13 mouse cellular contexts compared by ENCODE assay signal in the genomic region with DNA sequence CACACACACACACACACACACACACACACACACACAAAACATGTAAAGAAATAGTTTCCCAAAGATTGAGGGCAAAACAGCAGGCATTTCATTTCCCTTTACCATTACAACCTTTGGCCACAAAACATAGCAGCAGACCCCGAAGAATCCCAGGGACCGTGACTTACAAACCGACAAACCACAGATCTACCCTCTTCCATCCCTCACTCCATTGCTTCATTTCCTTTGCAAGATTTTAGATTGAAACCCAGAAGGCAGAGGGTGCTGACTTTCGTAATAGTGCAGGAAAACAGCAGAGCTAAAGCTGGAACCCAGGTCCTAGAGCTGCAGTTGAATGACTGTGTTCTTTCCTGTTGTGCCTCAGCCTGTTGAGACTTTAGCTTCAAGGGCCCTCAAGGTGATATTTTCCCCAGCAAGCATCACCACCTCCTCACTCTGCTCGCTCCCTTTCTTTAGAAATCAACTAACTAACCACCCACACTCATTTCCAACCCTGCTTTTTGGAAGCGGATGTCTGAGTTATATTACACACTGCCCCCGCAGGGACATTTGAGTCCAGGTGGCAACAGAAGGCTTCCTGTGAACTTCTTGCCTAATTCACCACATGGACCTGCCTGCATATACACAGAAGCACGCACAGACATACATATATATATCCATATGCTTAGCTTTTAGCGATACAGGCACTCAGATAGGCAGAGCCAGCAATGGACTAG.
A peak's percentile ranks its signal among the peaks of the same experiment; 100 is the strongest.
DNase-seq lines count a peak whose midpoint lies in the region; ATAC-seq lines count a peak whose summit lies in the region.
"Had no signal": no experiment of that assay in that cellular context is flagged by ENCODE, and none has a peak within 500 bp of the region (broad histone marks: within the 10 kb centered on the region; RNA-seq: fewer than 3 reads in every experiment).

No protein-coding gene starts in this region.

- peak; percentile 42 to 71 for DNase-seq in layer of hippocampus, adult 18-20 months (ENCODE audit: low spot score in 2 of 2)
- DNase-seq in layer of hippocampus, postnatal 10 days (ENCODE audit: low spot score in 2 of 2): no peak
- DNase-seq in frontal cortex, postnatal 14 days (ENCODE audit: low spot score in 2 of 2): peak; percentile 32 to 43
- peak; percentile 9 to 88 for DNase-seq in left cerebral cortex, adult 8-10 months (ENCODE audit: low spot score in 2 of 2)
- peak; percentile 63 to 77 for DNase-seq in right cerebral cortex, postnatal 36 days (ENCODE audit: low spot score in 2 of 2)
- DNase-seq in urinary bladder, adult 18-20 months (ENCODE audit: low spot score in 2 of 2): no peak
- DNase-seq in gastrocnemius, postnatal 25 days: no peak
- DNase-seq: gastrocnemius, postnatal 36 days; kidney, postnatal 14 days; lung, postnatal 36 days; thymus, adult 2 months had no signal

- ATAC-seq in inflammation-experienced regulatory T-cells, adult 6 months: no peak
- ATAC-seq: activated CD4-positive, CD25-positive, alpha-beta regulatory T cell, adult 4 months had no signal

Comparison
In these comparisons a context has a peak if more than half of its experiments do, and no peak if none do; other contexts are left out.
1. DNase-seq: peak in layer of hippocampus, adult 18-20 months (2 of 2), frontal cortex, postnatal 14 days (2 of 2), left cerebral cortex, adult 8-10 months (2 of 2) and right cerebral cortex, postnatal 36 days (2 of 2); none in layer of hippocampus, postnatal 10 days (0 of 2), urinary bladder, adult 18-20 months (0 of 2) and gastrocnemius, postnatal 25 days (single experiment).